Mouse (Mus musculus) cortical plate, adult 2 months (tissue): ENCODE results near the gene Mup21. TPM values are rescaled to one million over a fixed set of nuclear protein-coding genes. Genes with fewer than 3 reads are reported as not detected.
"Not testable (repeated sequence)": the region's sequence is repeated elsewhere in the genome, so short reads cannot be mapped to it uniquely, and the experiment has no call there.

Source experiments
- H3K27ac ChIP-seq: fragments of 200-500 bp; 2 replicates; pipeline ENCODE4 v1.5.1; 2012; ENCODE audit warnings: low read length, control low read depth, inconsistent platforms; ENCODE audit not compliant: insufficient read depth
- H3K4me1 ChIP-seq: fragments of 200-500 bp; 2 replicates; pipeline ENCODE4 v1.6.1; 2011; ENCODE audit warnings: low read length; ENCODE audit not compliant: control insufficient read depth, insufficient read depth
- H3K4me3 ChIP-seq: fragments of 200-500 bp; 2 replicates; pipeline ENCODE4 v1.5.1; 2011; ENCODE audit warnings: mild to moderate bottlenecking, low read length, control low read depth; ENCODE audit not compliant: insufficient read depth
- CTCF ChIP-seq: fragments of 200-500 bp; IDR thresholded peaks from 2 replicates; pipeline ENCODE4 v1.5.1; 2011; ENCODE audit warnings: mild to moderate bottlenecking, control low read depth, low read length; ENCODE audit not compliant: insufficient read depth; ENCODE audit errors: extremely low read depth
- POLR2A ChIP-seq: fragments of 200-500 bp; IDR thresholded peaks from 2 replicates; pipeline ENCODE4 v1.6.1; 2011; ENCODE audit warnings: mild to moderate bottlenecking, low read length, control low read depth; ENCODE audit not compliant: insufficient read depth; ENCODE audit errors: extremely low read depth
- polyA plus RNA-seq: library from polyadenylated mRNA; depleted of rRNA; stranded (reverse); fragments of >200 nt; gene quantifications from 2 replicates; pipeline ENCODE4 v1.2.3, GENCODE M21; 2012; rRNA removed

The Mup21 gene
- not detected in 2 replicates for polyA plus RNA-seq

DNA sequence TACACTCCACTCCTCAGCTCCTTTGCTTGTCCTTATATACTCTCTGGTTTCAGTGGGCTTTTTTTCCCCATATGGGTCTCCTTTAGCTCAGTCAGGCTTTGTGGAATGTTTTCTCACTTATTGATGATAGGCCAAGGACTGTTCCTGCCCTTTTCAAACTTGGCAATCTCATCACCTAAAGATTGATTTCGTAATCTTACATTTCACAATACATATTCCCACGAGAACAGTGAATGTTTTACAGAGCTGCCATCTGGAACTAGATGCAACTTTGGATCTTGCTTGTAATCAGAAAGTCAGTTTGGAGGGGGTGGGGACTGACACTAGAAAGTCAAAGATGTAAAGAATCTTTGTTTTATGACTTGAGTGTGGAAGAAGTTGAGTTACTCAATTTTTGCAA lies at the start of gene Mup21:
TSS of gene Mup21 (minus strand) at position 53 of the 400 bp plus-strand sequence.
- H3K4me3 ChIP-seq, result no peak within 1 kb of the TSS
- no peaks in the 10 kb centered on the region for H3K4me1 ChIP-seq
- TF ChIP-seq POLR2A (no peak), CTCF (no peak)

DNA sequence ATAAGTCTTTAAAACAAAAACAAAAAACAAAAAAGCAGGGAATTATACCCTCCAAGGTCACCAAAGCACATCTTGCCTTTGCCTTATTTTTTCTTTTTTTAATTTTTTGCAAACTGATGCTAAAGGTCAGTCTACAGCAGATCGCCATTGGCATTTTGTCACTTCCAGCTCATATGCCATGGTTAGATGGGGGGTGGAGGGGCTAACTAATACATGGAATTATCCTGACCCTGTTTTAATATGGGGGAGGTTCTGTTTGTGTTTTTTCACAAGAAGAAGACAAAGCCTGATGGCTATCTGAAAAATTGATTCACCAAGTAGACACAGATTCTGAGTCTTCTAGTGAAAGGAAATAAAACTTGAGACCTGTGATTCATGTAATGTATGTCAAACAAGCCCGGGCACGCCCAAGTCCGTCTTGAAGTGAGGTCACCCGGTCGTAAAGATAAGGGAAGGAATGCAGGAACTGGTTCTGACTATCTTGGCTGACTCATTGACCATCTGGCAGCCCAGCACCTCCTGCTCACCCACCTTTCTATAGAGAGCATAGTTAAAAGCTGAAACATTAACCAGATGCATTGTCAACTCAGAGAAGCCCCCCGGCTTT lies 49.4 kb upstream of the Mup21 start:
- TF ChIP-seq CTCF (no peak), POLR2A (no peak)
- H3K4me3 ChIP-seq, result no peak overlapping the region

More for the DNA sequence above, at the start of gene Mup21:
- H3K27ac ChIP-seq, result no peak within 1 kb of the TSS

GRCm38 (mm10) chr4:62188778-62189177 lies 38.1 kb upstream of the Mup21 start:
- H3K4me1 ChIP-seq, result no peaks in the 10 kb centered on the region
- no peak overlapping the region for H3K4me3 ChIP-seq
- no peak overlapping the region for H3K27ac ChIP-seq
- TF ChIP-seq CTCF, result no peak

More for the DNA sequence above, 49.4 kb upstream of the Mup21 start:
- Histone ChIP-seq H3K27ac (no peak overlapping the region), H3K4me1 (no peaks in the 10 kb centered on the region)

- no peak overlapping the region for H3K27ac ChIP-seq
- no peak overlapping the region for H3K4me3 ChIP-seq
- H3K4me1 ChIP-seq, result no peaks in the 10 kb centered on the region
- TF ChIP-seq POLR2A (no peak), CTCF (peak; percentile 41)
Measured at GRCm38 (mm10) chr4:62177282-62177681, 26.6 kb upstream of the Mup21 start.

DNA sequence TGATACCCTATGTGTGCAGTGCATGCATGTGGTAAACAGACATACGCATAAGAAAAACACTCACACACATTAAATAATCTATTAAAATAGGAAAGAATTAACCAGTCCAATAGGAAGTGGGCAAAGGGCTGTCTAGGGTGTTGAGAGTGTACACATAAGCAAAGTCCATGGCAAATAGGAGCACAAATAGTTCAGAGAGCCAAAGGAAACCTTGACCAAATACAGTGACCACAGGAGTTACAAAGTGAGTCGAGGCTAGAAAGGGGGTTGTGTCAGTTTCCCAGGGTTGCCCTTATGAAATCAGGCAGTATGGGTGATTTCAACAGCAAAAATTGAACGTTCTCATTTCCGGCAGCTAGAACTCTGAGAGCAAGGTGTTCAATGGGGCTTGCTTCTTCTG lies 23.8 kb upstream of the Mup21 start:
- Histone ChIP-seq H3K4me3 (no peak overlapping the region), H3K4me1 (no peaks in the 10 kb centered on the region), H3K27ac (no peak overlapping the region)
- TF ChIP-seq CTCF, result no peak
- no peak for TF ChIP-seq POLR2A

GRCm38 (mm10) chr4:62167636-62168035 lies 17.0 kb upstream of the Mup21 start:
- not testable (repeated sequence) for H3K4me1 ChIP-seq, H3K4me3 ChIP-seq, H3K27ac ChIP-seq

DNA sequence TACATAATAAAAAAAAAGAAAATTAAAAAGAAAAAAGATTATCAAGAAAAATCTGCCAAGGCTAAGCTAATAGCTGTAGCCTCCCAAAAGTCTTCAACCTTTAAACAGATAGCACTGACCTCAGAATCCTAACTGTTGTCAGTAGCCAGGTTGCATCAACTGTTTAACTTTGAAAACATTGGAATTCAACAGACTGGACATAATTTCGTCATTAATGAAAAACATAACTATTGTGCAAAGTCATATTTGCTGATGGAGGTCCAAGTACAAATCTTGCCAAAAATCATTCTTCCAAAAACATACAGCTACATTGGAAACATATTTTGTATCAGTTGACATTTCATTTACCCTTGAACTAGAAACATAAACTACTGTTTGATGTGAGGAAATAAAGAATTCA lies 7.7 kb upstream of the Mup21 start:
- TF ChIP-seq CTCF (no peak), POLR2A (no peak)
- Histone ChIP-seq H3K4me3 (no peak overlapping the region), H3K4me1 (no peaks in the 10 kb centered on the region), H3K27ac (no peak overlapping the region)

GRCm38 (mm10) chr4:62133706-62134105 lies 17.0 kb downstream of the Mup21 start:
- H3K4me1 ChIP-seq, result no peaks in the 10 kb centered on the region
- no peak for TF ChIP-seq POLR2A
- 0 out of 2 replicates have a peak, but pooled peaks have one; percentile 4 for TF ChIP-seq CTCF
- no peak overlapping the region for H3K4me3 ChIP-seq
- H3K27ac ChIP-seq, result no peak overlapping the region

GRCm38 (mm10) chr4:62103366-62103765 lies 47.3 kb downstream of the Mup21 start:
- not testable (repeated sequence) for H3K4me3 ChIP-seq, H3K4me1 ChIP-seq, H3K27ac ChIP-seq
- peak; percentile 46; the same call in 1 of the 2 replicates for TF ChIP-seq CTCF

Other genes starting within 250 kb of the Mup21 start
- not detected in 2 replicates for gene Mup20, start 96.7 kb downstream of the Mup21 start, polyA plus RNA-seq
- not detected in 2 replicates for gene Mup3, start 63.5 kb downstream of the Mup21 start, polyA plus RNA-seq
- gene Zfp37, start 80.2 kb upstream of the Mup21 start, polyA plus RNA-seq, result 10.1 and 11.2 TPM in 2 replicates
- 11.8 and 12.8 TPM in 2 replicates for gene Slc31a2, start 111.7 kb upstream of the Mup21 start, polyA plus RNA-seq
- 26.1 and 27.2 TPM in 2 replicates for gene Fkbp15, start 209.7 kb upstream of the Mup21 start, polyA plus RNA-seq
- 17.1 and 18.1 TPM in 2 replicates for gene Slc31a1, start 209.9 kb upstream of the Mup21 start, polyA plus RNA-seq